Mouse (Mus musculus) embryonic facial prominence, embryonic 14.5 days (tissue): ENCODE measurements around the gene Cyp17a1. TPM values are rescaled to one million over a fixed set of nuclear protein-coding genes. Genes with fewer than 3 reads are reported as not detected.

ENCODE experiments used
- ATAC-seq: fragments of 200-750 bp; cut with Nextera tagmentation; 2 replicates; pipeline ENCODE4 v1.8.0; 2017; ENCODE audit warnings: low read depth, moderate number of reproducible peaks, moderate TSS enrichment
- DNase-seq: peaks from one replicate; pipeline ENCODE4 v3.0.0-alpha.2; 2015; ENCODE audit warnings: low spot score
- H3K27ac ChIP-seq: fragments of 300-500 bp; sonication (generic); replicated peaks from 2 replicates; pipeline ENCODE4 v1.5.1; 2014; ENCODE audit warnings: low read depth, mild to moderate bottlenecking, low read length, moderate library complexity
- H3K27me3 ChIP-seq: fragments of 300-500 bp; sonication (generic); replicated peaks from 2 replicates; pipeline ENCODE4 v1.6.1; 2014; ENCODE audit warnings: low read length; ENCODE audit not compliant: control insufficient read depth, insufficient read depth
- H3K36me3 ChIP-seq: fragments of 300-500 bp; sonication (generic); 2 replicates; pipeline ENCODE4 v1.6.1; 2014; ENCODE audit warnings: low read length, mixed read lengths; ENCODE audit not compliant: control insufficient read depth, insufficient read depth
- H3K4me1 ChIP-seq: fragments of 300-500 bp; sonication (generic); 2 replicates; pipeline ENCODE4 v1.6.1; 2014; ENCODE audit warnings: antibody characterized with exemption, low read length; ENCODE audit not compliant: control insufficient read depth, insufficient read depth
- H3K4me2 ChIP-seq: fragments of 300-500 bp; sonication (generic); 2 replicates; pipeline ENCODE4 v1.6.1; 2014; ENCODE audit warnings: low read depth, mild to moderate bottlenecking, low read length, moderate library complexity, mixed read lengths
- H3K4me3 ChIP-seq: fragments of 300-500 bp; sonication (generic); 2 replicates; pipeline ENCODE4 v1.5.1; 2014; ENCODE audit warnings: low read depth, mild to moderate bottlenecking, low read length
- H3K9ac ChIP-seq: fragments of 300-500 bp; sonication (generic); 2 replicates; pipeline ENCODE4 v1.6.1; 2014; ENCODE audit warnings: low read depth, mild to moderate bottlenecking, low read length, moderate library complexity, mixed read lengths
- H3K9me3 ChIP-seq: fragments of 300-500 bp; sonication (generic); 2 replicates; pipeline ENCODE4 v1.6.1; 2016; ENCODE audit warnings: low read length; ENCODE audit not compliant: control insufficient read depth
- WGBS: fragments of 180-500 bp; shearing (Covaris S2); extraction: QIAGEN DNeasy Blood & Tissue Kit; methylation state at CpG from one replicate; pipeline ENCODE4 v1.1.7; 2014; 5-methylcytosine and 5-hydroxymethylcytosine counted together
- polyA plus RNA-seq: library from polyadenylated mRNA; unstranded; fragments of >200 nt; fragmentation: Nextera tagmentation; extraction: Ambion mirVana; gene quantifications from 2 replicates; pipeline ENCODE4 v1.2.1, GENCODE M21; 2014

Gene Cyp17a1
- polyA plus RNA-seq, 1 experiment from 2014 or later: 0.33 TPM

GRCm38 (mm10) chr19:46665474-46665873 is 7.5 kb downstream of the Cyp17a1 start:
- H3K27me3 ChIP-seq: no peaks in the 10 kb centered on the region
- no peak overlapping the region for H3K4me3 ChIP-seq
- H3K9ac ChIP-seq: no peak overlapping the region
- H3K27ac ChIP-seq: no peak overlapping the region
- H3K4me2 ChIP-seq: no peak overlapping the region
- H3K4me1 ChIP-seq: no peaks in the 10 kb centered on the region
- DNase-seq: peak; percentile 50
- 43% methylated on average over 7 of the region's 7 CpGs for WGBS
- H3K9me3 ChIP-seq: no peaks in the 10 kb centered on the region
- H3K36me3 ChIP-seq: no peaks in the 10 kb centered on the region
- ATAC-seq: peak; percentile 64; the same call in 1 of the 2 replicates

DNA sequence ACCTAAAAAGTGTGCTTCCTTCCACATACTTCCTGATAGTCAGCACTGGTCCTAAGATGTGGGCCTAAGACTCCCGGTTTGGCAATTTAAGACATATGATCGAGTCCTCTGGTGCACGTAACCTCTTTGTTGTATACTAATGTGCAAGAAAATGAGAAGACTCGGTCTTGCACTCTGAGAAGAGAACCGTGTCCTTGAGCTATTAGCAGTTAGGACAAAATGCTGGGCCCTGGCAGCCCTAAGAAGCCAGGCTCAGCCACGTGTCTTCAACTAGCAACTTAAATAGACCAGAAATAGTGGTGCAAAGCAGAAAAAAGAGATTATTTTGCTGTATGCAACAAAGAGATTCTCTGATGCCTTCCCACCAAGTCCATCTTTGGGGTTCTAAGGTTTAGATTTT is 10.2 kb downstream of the Cyp17a1 start:
- 64% methylated on average over 6 of the region's 6 CpGs for WGBS
- Histone ChIP-seq H3K4me1 (no peaks in the 10 kb centered on the region), H3K27ac (no peak overlapping the region), H3K27me3 (no peaks in the 10 kb centered on the region), H3K9ac (no peak overlapping the region), H3K9me3 (no peaks in the 10 kb centered on the region), H3K4me3 (no peak overlapping the region), H3K36me3 (no peaks in the 10 kb centered on the region), H3K4me2 (no peak overlapping the region)
- ATAC-seq: no peak
- DNase-seq: no peak

- WGBS: 76% methylated on average over 8 of the region's 8 CpGs
- ATAC-seq: no peak
Observed at GRCm38 (mm10) chr19:46662214-46662613, 10.8 kb downstream of the Cyp17a1 start.

DNA sequence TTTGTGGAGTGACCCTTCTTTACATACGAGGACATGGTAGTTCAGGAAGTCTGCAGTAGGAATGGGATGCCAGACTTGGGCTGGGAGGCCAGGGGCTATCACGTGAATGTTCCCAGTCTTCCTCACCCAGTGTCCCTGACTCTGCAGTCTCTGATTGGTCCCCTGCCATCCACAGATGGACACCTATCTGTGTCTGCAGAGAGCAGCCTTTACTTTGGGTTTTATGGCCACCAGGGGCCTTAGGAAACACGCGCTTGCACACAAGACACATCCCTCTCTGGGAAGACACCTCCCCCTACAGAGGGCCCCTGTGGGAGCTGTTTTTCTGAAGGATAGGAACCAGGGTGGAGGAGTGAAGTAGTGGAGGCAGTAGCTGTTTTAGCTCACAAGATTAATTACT is 11.5 kb downstream of the Cyp17a1 start:
- peaks cover 10% of the 10 kb centered on the region for H3K36me3 ChIP-seq
- H3K9me3 ChIP-seq: no peaks in the 10 kb centered on the region
- WGBS: 68% methylated on average over 4 of the region's 4 CpGs
- H3K4me2 ChIP-seq: no peak overlapping the region
- H3K9ac ChIP-seq: no peak overlapping the region
- ATAC-seq: no peak
- DNase-seq: no peak
- H3K27me3 ChIP-seq: no peaks in the 10 kb centered on the region
- H3K27ac ChIP-seq: no peak overlapping the region
- no peaks in the 10 kb centered on the region for H3K4me1 ChIP-seq
- no peak overlapping the region for H3K4me3 ChIP-seq

More at GRCm38 (mm10) chr19:46662214-46662613, 10.8 kb downstream of the Cyp17a1 start:
- no peak overlapping the region for H3K4me3 ChIP-seq
- H3K27ac ChIP-seq: no peak overlapping the region
- no peak for DNase-seq
- H3K9me3 ChIP-seq: no peaks in the 10 kb centered on the region
- peaks cover 3% of the 10 kb centered on the region for H3K36me3 ChIP-seq
- H3K4me2 ChIP-seq: no peak overlapping the region
- H3K27me3 ChIP-seq: no peaks in the 10 kb centered on the region
- H3K4me1 ChIP-seq: no peaks in the 10 kb centered on the region
- H3K9ac ChIP-seq: no peak overlapping the region

- H3K36me3 ChIP-seq: peaks cover 36% of the 10 kb centered on the region
- H3K4me3 ChIP-seq: no peak overlapping the region
- H3K27me3 ChIP-seq: no peaks in the 10 kb centered on the region
- H3K9ac ChIP-seq: no peak overlapping the region
- H3K4me2 ChIP-seq: no peak overlapping the region
- H3K27ac ChIP-seq: no peak overlapping the region
- 88% methylated on average over 9 of the region's 9 CpGs for WGBS
- no peaks in the 10 kb centered on the region for H3K9me3 ChIP-seq
- ATAC-seq: no peak
- H3K4me1 ChIP-seq: no peaks in the 10 kb centered on the region
- DNase-seq: no peak
Observed at GRCm38 (mm10) chr19:46658851-46659250, 14.1 kb downstream of the Cyp17a1 start.

DNA sequence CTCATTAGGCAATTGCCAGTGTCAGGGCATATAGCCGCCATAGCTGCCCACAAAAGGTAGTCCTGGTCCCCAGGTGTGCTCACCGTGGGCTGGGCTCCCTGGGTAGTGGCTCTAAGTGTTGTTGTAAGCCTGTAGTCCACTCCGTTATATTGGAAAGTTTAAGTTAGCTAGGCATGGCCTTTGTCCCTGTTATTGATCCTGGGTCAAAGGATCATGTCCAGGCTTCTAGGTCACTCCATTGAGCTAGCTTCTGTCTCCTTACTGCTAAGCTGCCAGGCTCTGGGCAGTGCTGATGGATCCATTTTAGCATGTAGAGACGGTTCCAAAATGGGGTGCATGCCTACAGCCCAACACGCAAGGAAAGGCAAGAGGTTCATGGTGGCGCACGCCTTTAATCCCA is 14.6 kb downstream of the Cyp17a1 start:
- no peak for DNase-seq
- ATAC-seq: no peak
- 96% methylated on average over 7 of the region's 7 CpGs for WGBS
- no peaks in the 10 kb centered on the region for H3K27me3 ChIP-seq
- H3K4me3 ChIP-seq: no peak overlapping the region
- no peak overlapping the region for H3K9ac ChIP-seq
- H3K4me2 ChIP-seq: no peak overlapping the region
- no peak overlapping the region for H3K27ac ChIP-seq
- H3K36me3 ChIP-seq: peaks cover 41% of the 10 kb centered on the region
- no peaks in the 10 kb centered on the region for H3K9me3 ChIP-seq
- H3K4me1 ChIP-seq: no peaks in the 10 kb centered on the region

- DNase-seq: no peak
- Histone ChIP-seq H3K9ac (no peak overlapping the region), H3K27ac (no peak overlapping the region), H3K27me3 (no peaks in the 10 kb centered on the region), H3K4me2 (no peak overlapping the region), H3K36me3 (peaks cover 48% of the 10 kb centered on the region), H3K9me3 (no peaks in the 10 kb centered on the region), H3K4me3 (no peak overlapping the region), H3K4me1 (no peaks in the 10 kb centered on the region)
- WGBS: 87% methylated on average over 3 of the region's 3 CpGs
- ATAC-seq: no peak
Observed at GRCm38 (mm10) chr19:46657339-46658020, 15.5 kb downstream of the Cyp17a1 start.

- DNase-seq (no peak), ATAC-seq (no peak)
- Histone ChIP-seq H3K27ac (no peak overlapping the region), H3K9ac (no peak overlapping the region), H3K4me2 (no peak overlapping the region), H3K4me1 (no peaks in the 10 kb centered on the region), H3K9me3 (no peaks in the 10 kb centered on the region), H3K4me3 (no peak overlapping the region), H3K36me3 (peaks cover 56% of the 10 kb centered on the region), H3K27me3 (no peaks in the 10 kb centered on the region)
- 86% methylated on average over 19 of the region's 21 CpGs for WGBS
Observed at GRCm38 (mm10) chr19:46656151-46656840, 16.7 kb downstream of the Cyp17a1 start.

DNA sequence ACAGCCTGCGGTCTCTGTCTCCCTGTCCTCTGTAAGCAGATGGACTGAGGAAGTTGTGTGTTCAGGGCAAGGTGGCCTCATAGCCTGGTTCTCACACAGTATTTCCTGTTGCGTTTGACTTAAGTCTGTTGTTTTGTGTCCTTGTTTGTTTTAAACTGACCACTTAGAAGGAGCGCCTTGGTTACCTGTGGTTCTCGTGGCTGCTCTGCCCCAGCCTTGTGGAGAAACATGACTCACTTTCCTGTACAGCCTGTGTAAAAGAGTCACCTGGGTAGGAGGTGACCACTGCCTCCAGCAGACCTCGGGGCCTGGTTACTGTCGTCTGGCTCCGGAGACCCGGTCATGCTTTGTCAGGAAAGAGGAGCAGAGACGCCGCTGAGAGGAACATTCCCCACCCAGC is 17.3 kb downstream of the Cyp17a1 start:
- H3K9ac ChIP-seq: no peak overlapping the region
- H3K36me3 ChIP-seq: peaks cover 56% of the 10 kb centered on the region
- no peak overlapping the region for H3K4me3 ChIP-seq
- H3K4me2 ChIP-seq: no peak overlapping the region
- H3K27ac ChIP-seq: no peak overlapping the region
- H3K27me3 ChIP-seq: no peaks in the 10 kb centered on the region
- ATAC-seq: no peak
- H3K4me1 ChIP-seq: no peaks in the 10 kb centered on the region
- 89% methylated on average over 10 of the region's 10 CpGs for WGBS
- H3K9me3 ChIP-seq: no peaks in the 10 kb centered on the region
- no peak for DNase-seq
